20 mouse cellular contexts compared by ENCODE assay signal in genomic region chr7:55827551-55827950, GRCm38 (mm10). TPM values are rescaled to one million over a fixed set of nuclear protein-coding genes. Genes with fewer than 3 reads are reported as not detected.
"Had no signal": no experiment of that assay in that cellular context is flagged by ENCODE, and none has a peak within 500 bp of the region (broad histone marks: within the 10 kb centered on the region; RNA-seq: fewer than 3 reads in every experiment).

No protein-coding gene starts in this region.

- H3K4me3 ChIP-seq: limb, embryonic 12.5 days; limb, embryonic 15.5 days; midbrain, embryonic 12.5 days; midbrain, embryonic 15.5 days; neural tube, embryonic 13.5 days had no signal

- H3K9me3 ChIP-seq: limb, embryonic 12.5 days; limb, embryonic 15.5 days; midbrain, embryonic 12.5 days; midbrain, embryonic 15.5 days; neural tube, embryonic 13.5 days had no signal

- DNase-seq: kidney, adult 9 months; kidney, postnatal 14 days; kidney, postnatal 4 days; left cerebral cortex, postnatal 4 days; liver, postnatal 0 days; lung, embryonic 14.5 days; lung, postnatal 36 days; retina, postnatal 1 day; right cerebral cortex, postnatal 25 days; spleen, adult 18-20 months; thymus, adult 2 months; thymus, postnatal 14 days; thymus, postnatal 4 days had no signal

- H3K4me1 ChIP-seq: limb, embryonic 12.5 days; limb, embryonic 15.5 days; midbrain, embryonic 12.5 days; midbrain, embryonic 15.5 days; neural tube, embryonic 13.5 days had no signal

- H3K27me3 ChIP-seq: limb, embryonic 12.5 days; limb, embryonic 15.5 days; midbrain, embryonic 12.5 days; midbrain, embryonic 15.5 days; neural tube, embryonic 13.5 days had no signal

- ATAC-seq: liver, postnatal 0 days; lung, postnatal 0 days; midbrain, embryonic 15.5 days had no signal

RNA-seq across cellular contexts. Expression of gene Siglech, which starts 59.6 kb away (rescaled TPM):
- total RNA-seq: megakaryocyte-erythroid progenitor cell, adult 5-6 weeks had no signal
